Mouse (Mus musculus): Measurements from ENCODE around the gene Pacrg. TPM values are rescaled to one million over a fixed set of nuclear protein-coding genes. Genes with fewer than 3 reads are reported as not detected.

Gene Pacrg
- total and polyA plus RNA-seq, 3 experiments: not detected

DNA sequence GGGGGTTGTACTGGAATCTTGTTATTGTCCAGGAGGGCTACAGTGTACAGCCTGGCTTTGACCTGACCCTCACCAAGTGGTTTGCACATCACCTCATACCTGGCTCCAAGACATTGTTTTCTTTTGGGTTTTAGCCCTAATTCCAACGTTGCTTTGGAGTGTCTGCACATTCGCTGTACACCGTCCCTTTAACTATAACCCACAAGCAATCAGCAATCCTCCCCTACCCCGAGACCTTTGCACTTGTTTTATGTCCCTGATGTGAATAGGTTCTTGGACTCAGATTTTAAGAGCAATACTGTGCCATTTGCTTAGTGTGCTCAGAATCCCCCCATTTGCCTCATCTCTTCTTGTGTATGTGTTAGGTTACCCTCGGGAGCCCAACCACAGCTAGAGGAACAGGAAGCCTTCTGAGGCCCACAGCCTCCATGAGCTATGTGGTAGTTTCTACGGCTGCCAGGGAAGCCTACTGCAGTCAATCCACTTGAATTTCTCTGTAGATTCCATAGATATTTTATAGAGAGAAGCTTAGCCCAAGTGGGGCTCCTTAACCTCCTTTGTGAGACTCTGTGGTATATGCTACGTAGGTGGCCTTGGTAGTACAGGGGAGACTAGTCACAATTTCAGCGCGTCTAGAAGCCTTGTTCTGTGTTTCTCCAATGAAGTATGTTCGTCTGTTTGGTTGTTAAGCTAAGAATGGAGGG, 442.0 kb downstream of the Pacrg start:
- Histone ChIP-seq H3K27me3 (ENCODE audit: control insufficient read depth in 1 of 2, insufficient read depth in 2 of 2, low read length in 2 of 2) (no peaks in the 10 kb centered on the region), H3K36me3 (ENCODE audit: control insufficient read depth in 1 of 2, insufficient read depth in 2 of 2, low read length in 2 of 2) (no peaks in the 10 kb centered on the region), H3K9me3 (replicated peaks; ENCODE audit: insufficient read depth, low read length) (no peaks in the 10 kb centered on the region), H3K4me3 (ENCODE audit: control insufficient read depth in 1 of 2, insufficient read depth in 1 of 2, low read depth in 2 of 2, low read length in 2 of 2) (no peak overlapping the region), H3K79me2 (ENCODE audit: control insufficient read depth, insufficient read depth, low read length, poor library complexity) (no peaks in the 10 kb centered on the region), H3K9ac (ENCODE audit: control insufficient read depth, low read depth, low read length, poor library complexity, severe bottlenecking) (no peak overlapping the region), H3K4me1 (ENCODE audit: control insufficient read depth in 1 of 2, insufficient read depth in 2 of 2, low read length in 2 of 2) (no peaks in the 10 kb centered on the region), H3K27ac (ENCODE audit: control insufficient read depth, low read depth, low read length) (no peak overlapping the region)
- no peak for DNase-seq (ENCODE audit: low read depth, low spot score)
- no peak for TF ChIP-seq TAL1 (IDR thresholded peaks at IDR 0.05; ENCODE audit: low read length)

DNA sequence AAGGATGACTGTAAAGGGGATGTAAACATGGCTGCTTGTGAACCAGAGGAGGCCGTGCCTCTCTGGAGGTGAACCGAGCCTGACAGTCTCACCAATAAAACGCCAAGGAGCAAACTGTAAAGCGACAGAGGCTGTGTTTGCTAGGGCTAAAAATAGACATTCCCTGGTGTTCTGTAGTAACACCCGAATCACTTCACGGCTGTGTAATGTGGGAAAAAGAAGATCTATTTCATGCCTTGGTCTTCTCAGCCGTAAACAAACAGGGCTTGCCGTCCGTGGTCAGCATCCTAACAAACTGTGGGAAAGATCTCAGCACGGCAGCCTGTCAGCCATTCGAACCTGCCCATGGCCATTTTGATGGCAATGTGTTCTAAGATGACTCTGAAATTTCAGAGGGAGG, 442.8 kb downstream of the Pacrg start:
- no peak for DNase-seq (ENCODE audit: low read depth, low spot score)

DNA sequence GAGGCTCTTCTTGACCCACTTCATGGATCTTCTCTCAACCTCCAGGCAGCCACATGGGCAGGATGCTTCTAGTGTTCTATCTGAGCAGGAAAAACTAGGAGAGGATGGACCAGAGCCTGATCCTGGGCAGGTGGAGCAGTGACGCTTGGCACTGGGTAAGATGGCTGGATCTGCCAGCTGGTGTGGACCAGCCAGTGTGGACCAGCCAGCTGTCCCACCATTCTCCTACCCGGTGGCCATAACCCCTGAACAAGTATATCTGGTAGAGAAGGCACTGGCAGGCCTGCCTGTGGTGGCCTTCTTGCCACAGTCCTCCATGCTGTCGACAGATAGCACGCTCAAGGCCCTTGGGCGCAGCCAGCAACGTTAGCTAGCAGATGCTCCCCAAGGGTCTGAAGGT, 443.2 kb downstream of the Pacrg start:
- TF ChIP-seq SIN3A (IDR thresholded peaks at IDR 0.05; ENCODE audit: low read length): no peak
- no peak for TF ChIP-seq MAX (IDR thresholded peaks at IDR 0.05; ENCODE audit: low read length)
- no peak for TF ChIP-seq ZKSCAN1 (IDR thresholded peaks at IDR 0.05; ENCODE audit: low read depth, low read length)
- no peak for TF ChIP-seq GABPA (IDR thresholded peaks at IDR 0.05; ENCODE audit: low read depth, low read length)
- TF ChIP-seq POLR2A (IDR thresholded peaks at IDR 0.05; ENCODE audit: control insufficient read depth in 1 of 2, insufficient read depth in 1 of 2, low read depth in 1 of 2, low read length in 2 of 2, poor library complexity in 1 of 2): no peak
- TF ChIP-seq MYC (IDR thresholded peaks at IDR 0.05; ENCODE audit: low read depth, low read length): no peak
- no peak for TF ChIP-seq ZNF384 (IDR thresholded peaks at IDR 0.05; ENCODE audit: low read depth, low read length)
- TF ChIP-seq ETS1 (IDR thresholded peaks at IDR 0.05; ENCODE audit: low read depth, low read length): no peak
- Histone ChIP-seq H3K36me3 (ENCODE audit: control insufficient read depth in 1 of 2, insufficient read depth in 2 of 2, low read length in 2 of 2) (no peaks in the 10 kb centered on the region), H3K9ac (ENCODE audit: control insufficient read depth, low read depth, low read length, poor library complexity, severe bottlenecking) (no peak overlapping the region), H3K4me1 (ENCODE audit: control insufficient read depth in 1 of 2, insufficient read depth in 2 of 2, low read length in 2 of 2) (no peaks in the 10 kb centered on the region), H3K27ac (ENCODE audit: control insufficient read depth, low read depth, low read length) (no peak overlapping the region), H3K27me3 (ENCODE audit: control insufficient read depth in 1 of 2, insufficient read depth in 2 of 2, low read length in 2 of 2) (no peaks in the 10 kb centered on the region; a peak in 1 of 4 replicates), H3K9me3 (replicated peaks; ENCODE audit: insufficient read depth, low read length) (no peaks in the 10 kb centered on the region), H3K4me3 (ENCODE audit: control insufficient read depth in 1 of 2, insufficient read depth in 1 of 2, low read depth in 2 of 2, low read length in 2 of 2) (no peak overlapping the region), H3K79me2 (ENCODE audit: control insufficient read depth, insufficient read depth, low read length, poor library complexity) (no peaks in the 10 kb centered on the region)
- no peak for DNase-seq (ENCODE audit: low read depth, low spot score)

More for the DNA sequence above, 442.8 kb downstream of the Pacrg start:
- Histone ChIP-seq H3K27ac (ENCODE audit: control insufficient read depth, low read depth, low read length) (no peak overlapping the region), H3K79me2 (ENCODE audit: control insufficient read depth, insufficient read depth, low read length, poor library complexity) (no peaks in the 10 kb centered on the region), H3K4me3 (ENCODE audit: control insufficient read depth in 1 of 2, insufficient read depth in 1 of 2, low read depth in 2 of 2, low read length in 2 of 2) (no peak overlapping the region), H3K9ac (ENCODE audit: control insufficient read depth, low read depth, low read length, poor library complexity, severe bottlenecking) (no peak overlapping the region), H3K36me3 (ENCODE audit: control insufficient read depth in 1 of 2, insufficient read depth in 2 of 2, low read length in 2 of 2) (no peaks in the 10 kb centered on the region), H3K4me1 (ENCODE audit: control insufficient read depth in 1 of 2, insufficient read depth in 2 of 2, low read length in 2 of 2) (no peaks in the 10 kb centered on the region), H3K27me3 (ENCODE audit: control insufficient read depth in 1 of 2, insufficient read depth in 2 of 2, low read length in 2 of 2) (no peaks in the 10 kb centered on the region; a peak in 1 of 4 replicates), H3K9me3 (replicated peaks; ENCODE audit: insufficient read depth, low read length) (no peaks in the 10 kb centered on the region)
- TF ChIP-seq GABPA (IDR thresholded peaks at IDR 0.05; ENCODE audit: low read depth, low read length): no peak
- no peak for TF ChIP-seq MYB (IDR thresholded peaks at IDR 0.05; ENCODE audit: low read depth, low read length)
- TF ChIP-seq MXI1 (IDR thresholded peaks at IDR 0.05; ENCODE audit: low read depth, low read length): no peak
- TF ChIP-seq MYC (IDR thresholded peaks at IDR 0.05; ENCODE audit: low read depth, low read length): no peak
- TF ChIP-seq E2F4 (IDR thresholded peaks at IDR 0.05; ENCODE audit: borderline replicate concordance, low read depth, low read length): no peak
- TF ChIP-seq TBP (IDR thresholded peaks at IDR 0.05; ENCODE audit: low read depth, low read length): no peak
- no peak for TF ChIP-seq HCFC1 (IDR thresholded peaks at IDR 0.05; ENCODE audit: low read depth, low read length)
- no peak for TF ChIP-seq EP300 (IDR thresholded peaks at IDR 0.05; ENCODE audit: low read depth in 1 of 2, low read length in 2 of 2)
- no peak for TF ChIP-seq MAFK (IDR thresholded peaks at IDR 0.05; ENCODE audit: borderline replicate concordance, low read depth, low read length)

All from MEL (cell line).